Mouse (Mus musculus) midbrain, embryonic 15.5 days (tissue): ENCODE data around the gene Zfp777. TPM values are rescaled to one million over a fixed set of nuclear protein-coding genes. Genes with fewer than 3 reads are reported as not detected.

Experiments used
- microRNA-seq: library from miRNA; unstranded; fragments of <30 nt; microRNA quantifications from one replicate; pipeline ENCODE4, GENCODE M21; 2016
- polyA plus RNA-seq: library from polyadenylated mRNA; unstranded; fragments of >200 nt; fragmentation: Nextera tagmentation; extraction: Ambion mirVana; gene quantifications from 2 replicates; pipeline ENCODE4 v1.2.1, GENCODE M21; 2015

The Zfp777 gene
- polyA plus RNA-seq, 1 experiment from 2014 or later = 15.1 TPM

Small RNAs within 50 kb of the gene (microRNA-seq; reads per million reads assigned to microRNA genes)
- gene Gm24563 = not detected

Other genes starting within 250 kb of the Zfp777 start
- gene Pdia4, start 235.5 kb downstream of the Zfp777 start, polyA plus RNA-seq = 138 and 149 TPM in 2 replicates
- gene Zfp786, start 218.0 kb downstream of the Zfp777 start, polyA plus RNA-seq = 21.1 and 22.8 TPM in 2 replicates
- 20.9 and 22.5 TPM in 2 replicates for gene Zfp398, start 213.2 kb downstream of the Zfp777 start, polyA plus RNA-seq
- gene Zfp282, start 171.7 kb downstream of the Zfp777 start, polyA plus RNA-seq = 27.5 and 27.8 TPM in 2 replicates
- 19.7 and 20.0 TPM in 2 replicates for gene Zfp212, start 128.4 kb downstream of the Zfp777 start, polyA plus RNA-seq
- gene Zfp956, start 95.5 kb downstream of the Zfp777 start, polyA plus RNA-seq = 21.4 and 24.7 TPM in 2 replicates
- gene Zfp746, start 37.7 kb upstream of the Zfp777 start, polyA plus RNA-seq = 22.4 and 26.3 TPM in 2 replicates